Mouse (Mus musculus): ENCODE results near the gene Ssx2ip. TPM values are rescaled to one million over a fixed set of nuclear protein-coding genes. Genes with fewer than 3 reads are reported as not detected.
A peak's percentile ranks its signal among the peaks of the same experiment; 100 is the strongest.

The Ssx2ip gene
- 19.0 and 21.6 TPM in 2 replicates for polyA plus RNA-seq (2016; fragmentation: Nextera tagmentation; extraction: Ambion mirVana)

DNA sequence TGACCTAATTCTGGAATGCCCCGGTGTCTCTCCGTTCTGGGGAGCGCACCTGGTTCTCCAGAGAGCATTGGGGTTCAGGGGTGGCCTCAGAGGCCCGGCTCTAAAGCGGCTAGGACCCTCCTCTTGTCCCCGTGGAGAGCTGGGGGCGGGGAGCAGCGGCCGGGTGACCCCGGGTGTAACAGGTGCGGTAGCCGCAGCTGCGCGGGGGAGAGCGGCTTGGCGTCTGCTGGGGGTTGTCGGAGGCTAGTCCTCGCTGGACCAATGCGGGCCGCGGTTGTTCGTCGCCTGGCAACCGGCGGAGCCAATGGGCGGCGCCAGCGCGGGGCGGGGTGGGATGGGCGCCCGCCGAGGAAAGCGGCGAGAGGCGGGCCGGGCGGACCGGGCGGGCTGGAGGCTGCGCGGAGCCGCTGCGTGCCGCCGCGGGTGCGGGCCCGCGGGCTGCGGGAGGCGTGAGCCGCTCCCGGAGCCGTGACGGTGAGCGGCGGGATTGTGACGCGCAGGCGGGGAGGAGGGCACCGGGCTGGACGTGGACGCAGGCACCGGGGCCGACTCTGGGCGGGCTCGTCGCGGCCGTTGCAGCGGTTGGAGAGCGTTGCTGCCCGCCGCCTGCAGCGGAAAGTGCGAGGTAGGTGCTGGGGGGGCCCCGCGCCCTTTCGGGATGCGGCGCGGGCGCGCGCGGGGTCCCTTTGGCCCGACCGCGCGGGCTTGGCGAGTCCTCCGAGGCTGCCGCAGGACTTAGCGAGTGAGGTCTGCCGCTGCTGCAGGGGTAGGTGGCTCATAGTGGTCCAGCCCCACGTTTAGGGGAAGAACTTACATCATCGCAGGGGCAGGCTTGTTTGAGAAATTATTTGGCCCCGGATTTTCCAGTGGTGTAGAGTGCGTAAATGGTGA is at the start of gene Ssx2ip:
Gene Ssx2ip (plus strand): TSS at position 332 of the 891 bp plus-strand sequence.
- WGBS = under 1% methylated on average over 99 of the region's 100 CpGs
- H3K4me2 ChIP-seq (replicated peaks) = peak within 1 kb of the TSS; percentile 85

DNA sequence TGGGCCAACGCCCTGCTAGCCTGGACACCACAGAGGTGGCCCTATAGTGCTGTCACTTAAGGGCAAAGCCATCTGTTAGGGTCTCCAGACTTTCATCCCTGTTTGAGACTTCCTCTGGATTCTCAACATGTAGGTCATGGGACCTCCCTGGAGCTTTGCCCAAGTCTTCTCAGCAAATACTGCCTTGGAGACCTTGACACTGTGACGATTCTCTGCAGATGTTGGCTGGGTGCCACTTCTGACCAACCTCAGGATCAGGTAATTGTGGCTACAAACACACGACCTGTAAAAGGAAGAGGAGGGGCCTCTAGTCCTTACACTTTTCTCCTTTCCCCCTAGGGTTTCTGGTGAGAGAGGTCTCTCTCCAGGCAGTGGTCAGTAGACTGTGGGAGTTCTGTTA is 49.3 kb upstream of the Ssx2ip start:
- H3K27ac ChIP-seq = no peak overlapping the region
- H3K36me3 ChIP-seq = no peaks in the 10 kb centered on the region
- 86% methylated on average over 3 of the region's 3 CpGs for WGBS
- H3K4me2 ChIP-seq (replicated peaks) = no peak overlapping the region
- ATAC-seq (ENCODE audit: low FRiP score, low read depth) = no peak
- no peak overlapping the region for H3K4me3 ChIP-seq
- no peaks in the 10 kb centered on the region for H3K27me3 ChIP-seq (replicated peaks)
- no peaks in the 10 kb centered on the region for H3K4me1 ChIP-seq
- H3K9me3 ChIP-seq = no peaks in the 10 kb centered on the region
- no peak overlapping the region for H3K9ac ChIP-seq

More for the DNA sequence above, at the start of gene Ssx2ip:
- peak within 1 kb of the TSS; percentile 93 for H3K4me3 ChIP-seq
- H3K36me3 ChIP-seq = no peaks in the 10 kb centered on the region
- 0 out of 2 replicates have a peak, but pooled peaks cover 6% of the 10 kb centered on the region for H3K9me3 ChIP-seq
- no peaks in the 10 kb centered on the region for H3K27me3 ChIP-seq (replicated peaks)
- H3K4me1 ChIP-seq = peaks cover 27% of the 10 kb centered on the region
- H3K27ac ChIP-seq = peak within 1 kb of the TSS; percentile 50; the same call in 1 of the 2 replicates
- peak within 1 kb of the TSS; percentile 94 for H3K9ac ChIP-seq
- peak; percentile 99 for ATAC-seq (ENCODE audit: low FRiP score, low read depth)

DNA sequence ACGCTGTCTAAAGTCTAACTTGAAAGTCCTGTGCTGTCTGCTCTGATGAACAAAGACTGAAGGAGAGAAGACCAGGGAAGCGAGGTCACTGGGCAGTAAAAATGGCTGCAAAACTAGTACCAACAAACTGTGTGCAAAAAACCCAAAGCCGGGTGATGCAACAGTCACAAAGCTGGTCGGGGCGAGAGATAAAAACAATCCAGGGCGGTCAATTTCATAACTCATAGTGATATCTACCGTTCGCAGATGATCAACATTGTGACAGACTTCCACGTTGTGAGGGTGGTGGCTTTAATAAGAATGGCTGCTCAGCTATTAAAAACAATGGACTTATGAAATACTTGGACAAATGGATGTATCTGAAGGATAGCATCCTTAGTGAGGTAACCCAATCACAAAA is 39.0 kb upstream of the Ssx2ip start:
- Histone ChIP-seq H3K4me2 (replicated peaks) (no peak overlapping the region), H3K9ac (no peak overlapping the region), H3K4me3 (no peak overlapping the region), H3K4me1 (no peaks in the 10 kb centered on the region), H3K36me3 (no peaks in the 10 kb centered on the region), H3K27me3 (replicated peaks) (0 out of 2 replicates have a peak, but pooled peaks cover 4% of the 10 kb centered on the region), H3K27ac (no peak overlapping the region), H3K9me3 (no peaks in the 10 kb centered on the region)
- ATAC-seq (ENCODE audit: low FRiP score, low read depth) = no peak
- WGBS = 91% methylated on average over 9 of the region's 9 CpGs

DNA sequence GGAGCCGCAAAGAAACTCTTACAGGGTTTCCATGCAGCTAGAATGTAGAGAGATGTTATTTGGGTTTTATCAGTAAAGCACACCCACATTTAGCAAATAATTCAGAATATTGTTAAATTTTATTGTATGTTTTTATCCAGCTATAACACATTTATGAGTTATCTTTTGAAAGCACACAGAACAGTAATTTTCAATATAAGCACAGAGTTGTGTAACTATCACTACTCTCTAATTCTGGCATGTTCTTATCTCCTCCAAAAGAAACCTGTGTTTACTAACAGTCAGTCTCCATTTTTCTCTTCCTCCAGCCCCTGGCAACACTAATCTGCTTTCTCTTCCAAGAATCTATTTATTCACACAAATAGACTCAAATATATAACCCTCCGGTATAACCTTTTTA is 37.4 kb upstream of the Ssx2ip start:
- no peaks in the 10 kb centered on the region for H3K4me1 ChIP-seq
- H3K9me3 ChIP-seq = no peaks in the 10 kb centered on the region
- no peak overlapping the region for H3K9ac ChIP-seq
- no peak for ATAC-seq (ENCODE audit: low FRiP score, low read depth)
- no peak overlapping the region for H3K4me2 ChIP-seq (replicated peaks)
- H3K4me3 ChIP-seq = no peak overlapping the region
- H3K36me3 ChIP-seq = no peaks in the 10 kb centered on the region
- H3K27me3 ChIP-seq (replicated peaks) = 0 out of 2 replicates have a peak, but pooled peaks cover 12% of the 10 kb centered on the region
- no peak overlapping the region for H3K27ac ChIP-seq
- WGBS = 95% methylated on average over 2 of the region's 2 CpGs

DNA sequence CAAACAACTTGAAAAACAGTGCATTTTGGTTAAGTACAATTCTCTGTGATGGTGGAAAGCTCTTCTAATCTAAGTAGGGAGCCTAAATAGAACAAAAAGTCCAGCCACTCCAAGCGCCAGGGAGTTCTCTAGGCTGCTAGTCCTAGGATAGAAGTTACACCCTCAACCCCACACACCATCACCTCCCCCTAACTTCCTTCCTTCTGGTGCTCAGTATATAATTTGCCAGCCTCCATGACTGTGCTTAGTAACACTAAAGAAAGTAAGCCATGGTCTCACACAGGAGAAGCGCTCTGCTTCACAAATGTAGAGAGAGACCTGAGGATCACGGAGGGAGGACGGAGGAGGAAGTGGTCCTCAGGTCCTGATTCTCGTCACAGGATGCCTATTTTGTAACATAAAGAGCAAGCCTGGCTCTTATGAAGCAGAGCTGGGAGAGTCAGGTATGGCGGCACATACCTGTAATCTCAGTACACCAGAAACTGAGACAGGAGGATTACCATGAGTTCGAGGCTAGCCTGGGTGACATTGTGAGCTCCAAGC is 33.8 kb upstream of the Ssx2ip start:
- peaks cover 25% of the 10 kb centered on the region for H3K27me3 ChIP-seq (replicated peaks)

DNA sequence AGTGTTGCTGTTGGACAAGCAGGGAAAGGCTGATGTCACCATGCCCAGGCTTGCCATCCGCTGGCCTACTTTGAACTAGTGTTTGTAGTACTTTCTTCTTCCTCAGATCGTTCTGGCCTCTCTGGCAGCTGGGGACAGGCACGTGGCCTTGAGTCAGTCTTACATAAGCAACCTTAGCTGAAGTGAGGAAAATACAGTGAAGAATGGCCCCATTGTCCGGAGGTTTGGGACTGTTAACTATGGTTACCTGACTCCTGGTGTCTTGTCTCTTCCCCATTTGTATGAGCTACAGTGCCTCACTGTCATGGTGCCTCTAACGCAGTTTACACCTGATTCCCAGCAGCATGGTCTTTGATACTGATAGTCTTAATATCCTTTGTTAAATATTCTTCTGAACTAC is 33.2 kb upstream of the Ssx2ip start:
- no peak for ATAC-seq (ENCODE audit: low FRiP score, low read depth)

More for the DNA sequence above, 33.8 kb upstream of the Ssx2ip start:
- H3K4me3 ChIP-seq = no peak overlapping the region
- 92% methylated on average over 7 of the region's 7 CpGs for WGBS
- no peaks in the 10 kb centered on the region for H3K36me3 ChIP-seq
- H3K4me1 ChIP-seq = peaks cover 4% of the 10 kb centered on the region; the same call in 1 of the 2 replicates
- no peak overlapping the region for H3K27ac ChIP-seq
- H3K9me3 ChIP-seq = no peaks in the 10 kb centered on the region
- no peak overlapping the region for H3K9ac ChIP-seq
- ATAC-seq (ENCODE audit: low FRiP score, low read depth) = no peak
- H3K4me2 ChIP-seq (replicated peaks) = no peak overlapping the region

DNA sequence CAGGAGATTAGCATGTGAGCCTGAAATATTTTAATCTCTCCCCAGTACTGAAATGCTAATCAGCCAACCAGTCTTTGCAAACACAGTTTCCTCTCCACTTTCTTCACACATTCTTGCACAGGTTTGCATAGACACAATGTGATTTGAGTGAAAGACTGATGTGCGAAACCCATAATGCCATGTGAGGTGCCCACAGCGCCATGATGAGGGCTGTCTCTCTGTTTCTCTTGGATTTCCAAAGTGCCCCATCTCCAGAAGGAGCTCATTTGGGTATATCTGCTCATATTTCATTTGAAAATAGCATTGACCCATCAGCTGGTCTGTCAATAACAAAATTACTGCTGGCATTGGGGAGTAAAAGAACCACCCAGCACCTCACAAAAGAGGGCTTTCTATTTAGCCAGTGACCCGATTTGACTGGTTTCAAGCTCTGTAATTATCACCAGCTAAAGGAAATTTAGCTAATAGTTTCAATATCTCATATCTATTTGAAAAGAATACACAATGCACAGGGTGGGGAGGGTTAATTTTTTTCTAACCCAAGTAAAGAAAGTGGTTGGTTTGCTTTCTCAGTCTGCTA is 29.8 kb upstream of the Ssx2ip start:
- Histone ChIP-seq H3K27me3 (replicated peaks) (peaks cover 34% of the 10 kb centered on the region), H3K9me3 (no peaks in the 10 kb centered on the region), H3K9ac (no peak overlapping the region), H3K4me2 (replicated peaks) (no peak overlapping the region), H3K27ac (no peak overlapping the region), H3K36me3 (no peaks in the 10 kb centered on the region), H3K4me1 (peaks cover 6% of the 10 kb centered on the region), H3K4me3 (no peak overlapping the region)
- WGBS = 79% methylated on average over 3 of the region's 3 CpGs
- ATAC-seq (ENCODE audit: low FRiP score, low read depth) = no peak

More for the DNA sequence above, 33.2 kb upstream of the Ssx2ip start:
- peaks cover 4% of the 10 kb centered on the region; the same call in 1 of the 2 replicates for H3K4me1 ChIP-seq
- H3K4me2 ChIP-seq (replicated peaks) = no peak overlapping the region
- H3K27ac ChIP-seq = no peak overlapping the region
- peaks cover 25% of the 10 kb centered on the region for H3K27me3 ChIP-seq (replicated peaks)
- H3K36me3 ChIP-seq = no peaks in the 10 kb centered on the region
- 75% methylated on average over 5 of the region's 5 CpGs for WGBS
- no peak overlapping the region for H3K9ac ChIP-seq
- H3K4me3 ChIP-seq = no peak overlapping the region
- H3K9me3 ChIP-seq = no peaks in the 10 kb centered on the region

DNA sequence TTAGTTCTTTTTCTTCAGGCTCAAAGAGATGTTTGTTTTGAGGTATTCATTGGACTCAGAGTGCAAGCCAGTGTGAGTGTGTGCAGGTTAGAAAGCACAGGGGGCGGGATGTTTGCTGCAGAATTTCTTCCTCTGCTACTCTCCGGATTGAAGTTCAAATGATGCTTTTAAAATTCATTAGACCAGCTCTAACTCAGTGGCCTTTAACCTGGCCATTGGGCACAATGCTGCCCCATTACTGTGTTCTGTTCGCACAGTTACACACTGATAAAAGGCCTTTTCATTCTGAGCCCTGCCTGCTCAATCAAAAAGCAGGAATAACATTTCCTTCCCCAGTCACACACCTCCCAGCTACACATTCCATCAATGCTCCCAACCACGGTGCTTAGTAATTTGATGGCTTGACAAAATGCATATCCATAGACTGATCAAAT is 29.2 kb upstream of the Ssx2ip start:
- Histone ChIP-seq H3K4me2 (replicated peaks) (no peak overlapping the region), H3K9me3 (no peaks in the 10 kb centered on the region), H3K27ac (no peak overlapping the region), H3K4me1 (peaks cover 12% of the 10 kb centered on the region), H3K4me3 (no peak overlapping the region), H3K36me3 (no peaks in the 10 kb centered on the region), H3K9ac (no peak overlapping the region), H3K27me3 (replicated peaks) (peaks cover 31% of the 10 kb centered on the region)
- no peak for ATAC-seq (ENCODE audit: low FRiP score, low read depth)
- WGBS = 19% methylated on average over 4 of the region's 4 CpGs

DNA sequence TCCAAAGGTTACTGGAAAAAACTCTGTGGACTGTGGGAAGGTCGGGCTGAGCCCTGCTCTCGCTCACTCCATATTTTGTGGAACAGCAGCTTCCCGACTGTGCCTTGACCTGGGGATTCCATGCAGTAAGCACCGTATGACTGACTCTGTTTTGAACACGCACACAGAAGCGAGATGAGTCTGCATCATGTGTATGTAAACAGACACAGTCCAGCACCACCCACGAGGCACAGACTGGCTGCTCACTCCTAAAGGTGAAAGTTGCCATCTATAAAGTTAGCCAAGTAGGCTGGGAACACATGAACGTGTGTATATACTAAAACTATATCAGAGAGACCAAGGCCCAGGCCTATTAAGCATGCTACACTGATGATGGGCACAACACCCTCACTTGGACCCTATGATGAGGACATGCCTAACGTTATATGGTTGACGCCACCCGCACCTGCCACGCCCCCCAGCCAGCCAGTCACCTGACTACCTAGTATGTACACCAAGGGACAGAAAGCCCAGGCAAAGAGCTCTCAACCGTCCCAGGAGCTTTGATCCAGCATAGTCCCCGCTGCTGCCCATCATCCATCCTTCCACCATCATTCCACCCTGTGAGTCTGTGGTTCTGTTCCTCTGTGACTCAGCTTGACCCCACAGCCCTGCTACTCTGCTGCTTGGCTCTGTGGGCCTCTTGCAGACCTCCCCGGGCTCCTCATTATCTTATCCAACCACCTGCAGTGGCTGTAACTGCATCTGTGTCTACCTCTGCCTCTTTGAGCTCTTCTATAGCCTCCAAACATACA is 27.9 kb upstream of the Ssx2ip start:
- Histone ChIP-seq H3K27ac (no peak overlapping the region), H3K9ac (no peak overlapping the region), H3K36me3 (no peaks in the 10 kb centered on the region), H3K4me3 (no peak overlapping the region), H3K27me3 (replicated peaks) (peaks cover 22% of the 10 kb centered on the region), H3K9me3 (no peaks in the 10 kb centered on the region), H3K4me1 (peaks cover 13% of the 10 kb centered on the region), H3K4me2 (replicated peaks) (no peak overlapping the region)
- WGBS = 83% methylated on average over 15 of the region's 15 CpGs
- ATAC-seq (ENCODE audit: low FRiP score, low read depth) = no peak

DNA sequence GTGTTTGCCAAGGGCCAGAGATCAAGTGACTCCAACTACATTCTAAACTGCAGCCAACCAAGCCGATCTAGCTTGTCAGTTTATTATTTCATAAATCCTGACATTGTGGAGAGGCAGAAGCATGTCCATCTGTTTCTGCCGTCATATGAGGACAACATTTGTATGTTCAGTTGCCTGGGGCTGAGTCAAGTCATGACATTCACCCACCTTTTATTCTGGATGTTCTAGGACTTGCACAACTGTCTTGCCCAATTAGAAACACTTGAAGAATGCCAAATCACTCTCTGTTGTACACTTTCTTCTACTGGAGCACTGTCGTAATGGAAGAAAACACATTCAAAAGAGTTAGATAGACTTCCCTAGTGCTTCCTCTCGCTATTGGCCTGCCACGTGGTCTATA is 27.2 kb upstream of the Ssx2ip start:
- WGBS = 90% methylated on average over 5 of the region's 5 CpGs
- Histone ChIP-seq H3K4me1 (peaks cover 13% of the 10 kb centered on the region), H3K27me3 (replicated peaks) (peaks cover 22% of the 10 kb centered on the region), H3K27ac (no peak overlapping the region), H3K9ac (no peak overlapping the region), H3K4me2 (replicated peaks) (no peak overlapping the region), H3K36me3 (no peaks in the 10 kb centered on the region), H3K9me3 (no peaks in the 10 kb centered on the region), H3K4me3 (no peak overlapping the region)
- no peak for ATAC-seq (ENCODE audit: low FRiP score, low read depth)

DNA sequence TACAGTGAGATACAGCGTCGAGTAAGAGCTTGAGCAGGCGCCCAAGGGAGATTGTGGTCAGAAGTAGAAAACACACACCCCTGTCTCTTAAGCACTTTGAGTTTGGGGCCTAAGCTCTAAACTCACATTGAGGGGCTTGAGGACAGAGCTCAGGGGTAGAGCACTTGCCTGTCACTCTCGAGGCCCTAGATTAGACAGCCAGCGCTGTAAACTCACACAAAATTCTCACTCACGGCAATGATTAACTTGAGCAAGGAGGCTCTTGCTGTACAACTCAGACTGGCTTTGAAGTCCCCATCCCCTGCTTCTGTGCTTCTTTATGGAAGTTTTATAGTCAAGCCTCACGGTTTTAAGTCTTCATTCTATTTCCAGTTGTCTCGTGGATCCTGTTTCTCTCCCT is 25.7 kb upstream of the Ssx2ip start:
- H3K36me3 ChIP-seq = no peaks in the 10 kb centered on the region
- no peak for ATAC-seq (ENCODE audit: low FRiP score, low read depth)
- no peak overlapping the region for H3K4me3 ChIP-seq
- H3K4me1 ChIP-seq = peaks cover 13% of the 10 kb centered on the region
- H3K27ac ChIP-seq = no peak overlapping the region
- no peak overlapping the region for H3K9ac ChIP-seq
- H3K27me3 ChIP-seq (replicated peaks) = peaks cover 10% of the 10 kb centered on the region; the same call in 1 of the 2 replicates
- H3K9me3 ChIP-seq = peaks cover 4% of the 10 kb centered on the region; the same call in 1 of the 2 replicates
- no peak overlapping the region for H3K4me2 ChIP-seq (replicated peaks)
- WGBS = 62% methylated on average over 8 of the region's 8 CpGs
